Mouse (Mus musculus) right cerebral cortex, postnatal 10 days (tissue): ENCODE data around the gene Myod1.

Experiments used
- DNase-seq, 2 experiments: peaks; one replicate each; pipeline ENCODE4 v3.0.0; 2021; ENCODE audit warnings: low spot score in 2 of 2

Gene Myod1

GRCm38 (mm10) chr7:46391701-46392100 is 15.4 kb downstream of the Myod1 start:
- DNase-seq = no peak

- DNase-seq = peak; percentile 83 to 87
Observed at GRCm38 (mm10) chr7:46393116-46393515, 16.8 kb downstream of the Myod1 start.

GRCm38 (mm10) chr7:46393718-46394511 is 17.6 kb downstream of the Myod1 start:
- no peak for DNase-seq

GRCm38 (mm10) chr7:46394933-46395332 is 18.7 kb downstream of the Myod1 start:
- no peak for DNase-seq

GRCm38 (mm10) chr7:46395571-46395970 is 19.3 kb downstream of the Myod1 start:
- DNase-seq = no peak

GRCm38 (mm10) chr7:46396231-46396927 is 20.1 kb downstream of the Myod1 start, which contains the start of gene Kcnc1:
TSS of gene Kcnc1 (plus strand) at chr7:46396497.
- peak; percentile 83 to 84 for DNase-seq

GRCm38 (mm10) chr7:46396928-46397731 is 20.9 kb downstream of the Myod1 start:
- DNase-seq = peak; percentile 78 to 81

- DNase-seq = no peak
Observed at GRCm38 (mm10) chr7:46397732-46398333, 21.6 kb downstream of the Myod1 start.

- DNase-seq = no peak
Observed at GRCm38 (mm10) chr7:46398612-46399011, 22.3 kb downstream of the Myod1 start.

- DNase-seq = no peak
Observed at GRCm38 (mm10) chr7:46399676-46400075, 23.4 kb downstream of the Myod1 start.

- no peak for DNase-seq
Observed at GRCm38 (mm10) chr7:46400346-46400745, 24.1 kb downstream of the Myod1 start.

- DNase-seq = no peak
Observed at GRCm38 (mm10) chr7:46401371-46402180, 25.3 kb downstream of the Myod1 start.

GRCm38 (mm10) chr7:46403616-46404485 is 27.6 kb downstream of the Myod1 start:
- no peak for DNase-seq

GRCm38 (mm10) chr7:46404756-46405155 is 28.5 kb downstream of the Myod1 start:
- no peak for DNase-seq

- no peak for DNase-seq
Observed at GRCm38 (mm10) chr7:46408606-46409005, 32.3 kb downstream of the Myod1 start.

- no peak for DNase-seq
Observed at GRCm38 (mm10) chr7:46409204-46409789, 33.0 kb downstream of the Myod1 start.

GRCm38 (mm10) chr7:46410727-46411126 is 34.5 kb downstream of the Myod1 start:
- DNase-seq = no peak

- peak in 1 of 2 experiments; percentile 67 for DNase-seq
Observed at GRCm38 (mm10) chr7:46412823-46413222, 36.5 kb downstream of the Myod1 start.

GRCm38 (mm10) chr7:46413959-46414725 is 37.9 kb downstream of the Myod1 start:
- DNase-seq = no peak
